Mouse (Mus musculus): ENCODE results near the gene Tbx6.

GRCm38 (mm10) chr7:126808703-126809455 lies 27.6 kb downstream of the Tbx6 start:
- no peak for TF ChIP-seq GATA1 (IDR thresholded peaks at IDR 0.05; ENCODE audit: borderline replicate concordance, low read length)
- no peak for TF ChIP-seq FLI1 (IDR thresholded peaks at IDR 0.05; ENCODE audit: low read length)

Measured in megakaryocyte, embryonic 14.5 days (primary cell).